Mouse (Mus musculus): ENCODE measurements around the gene Ttk. TPM values are rescaled to one million over a fixed set of nuclear protein-coding genes. Genes with fewer than 3 reads are reported as not detected.

The Ttk gene
- 13.5 TPM for polyA plus RNA-seq (2014; fragmentation: Illumina TruSeq; extraction: RNeasy Lipid Tissue Mini Kit (QIAGEN cat#74804); ENCODE audit: low replicate concordance)

GRCm38 (mm10) chr9:83833811-83834747, at the start of gene Ttk:
Gene Ttk (plus strand): TSS chr9:83834689.

GRCm38 (mm10) chr9:83805977-83806815, 28.3 kb upstream of the Ttk start, which contains the start of gene Elovl4:
Gene Elovl4 (minus strand): TSS chr9:83806277.

Other genes with a start within 250 kb of the Ttk start
- gene Elovl4, start 28.4 kb upstream of the Ttk start, polyA plus RNA-seq (2014; fragmentation: Illumina TruSeq; extraction: RNeasy Lipid Tissue Mini Kit (QIAGEN cat#74804); ENCODE audit: low replicate concordance): 0.85 TPM
- 19.0 TPM for gene Bckdhb, start 90.5 kb downstream of the Ttk start, polyA plus RNA-seq (2014; fragmentation: Illumina TruSeq; extraction: RNeasy Lipid Tissue Mini Kit (QIAGEN cat#74804); ENCODE audit: low replicate concordance)

Measured in small intestine, adult 10 weeks (tissue).